Mouse (Mus musculus) gastrocnemius, adult 8-10 months (tissue): ENCODE results near the gene Cela3b. TPM values are rescaled to one million over a fixed set of nuclear protein-coding genes. Genes with fewer than 3 reads are reported as not detected.
A peak's percentile ranks its signal among the peaks of the same experiment; 100 is the strongest.

Experiments used
- DNase-seq, 2 experiments: peaks; one replicate each; pipeline ENCODE4 v3.0.0; 2022; ENCODE audit warnings: low spot score in 2 of 2
- total RNA-seq, 4 experiments: library from RNA; stranded (reverse); gene quantifications; 2 replicates each; pipeline ENCODE4 v1.2.4; 2022

The Cela3b gene
- total RNA-seq, 4 experiments from 2014 or later, result not detected

GRCm38 (mm10) chr4:137375314-137376278 lies 54.7 kb downstream of the Cela3b start:
- peak in 1 of 2 experiments; percentile 21 for DNase-seq

GRCm38 (mm10) chr4:137373711-137374110 lies 56.6 kb downstream of the Cela3b start:
- DNase-seq, result no peak

DNA sequence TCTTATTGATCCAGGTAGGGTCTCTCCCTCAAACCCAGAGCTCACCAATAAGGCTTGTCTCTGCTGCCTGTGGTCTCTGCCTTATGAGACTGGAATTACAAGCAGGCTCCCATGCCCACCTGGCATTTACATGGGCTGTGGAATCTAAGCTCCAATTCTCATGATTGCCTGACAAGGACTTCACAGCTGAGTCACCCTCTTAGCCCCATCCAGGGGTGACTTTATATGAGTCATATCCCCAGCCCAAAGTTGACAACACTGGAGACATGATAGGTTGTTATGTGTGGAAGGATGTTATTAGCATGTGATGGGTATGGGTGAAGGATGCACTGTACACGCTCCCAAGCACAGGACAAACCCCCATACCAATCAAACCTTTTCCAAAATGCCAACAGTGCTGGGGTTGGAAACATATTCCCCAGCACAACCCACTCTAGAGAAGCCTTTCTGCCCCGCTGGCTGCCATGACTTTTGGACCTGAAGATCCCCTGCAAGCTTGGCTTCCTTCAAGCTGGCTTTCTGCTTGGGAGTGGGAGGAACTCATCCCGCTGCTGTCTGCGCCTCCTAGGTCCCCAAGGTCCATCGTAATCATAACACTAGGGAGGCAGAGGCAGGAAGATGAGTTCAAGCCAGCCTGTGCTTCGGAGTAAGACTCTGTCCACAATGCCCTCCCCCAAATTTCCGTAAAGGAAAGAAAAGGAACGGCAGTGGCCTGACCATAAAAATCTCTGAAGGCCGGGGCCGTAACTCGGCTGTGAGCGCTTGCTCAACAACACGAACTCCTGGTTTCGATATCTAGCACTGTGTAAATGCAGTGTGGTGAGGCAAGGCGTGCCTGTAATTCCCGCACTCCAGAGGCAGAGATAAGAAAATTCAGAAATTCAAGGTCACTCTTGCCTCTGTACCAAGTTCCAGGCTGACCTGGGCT lies 58.5 kb downstream of the Cela3b start:
- DNase-seq, result no peak

Other genes starting within 250 kb of the Cela3b start
- gene Wnt4, start 153.1 kb downstream of the Cela3b start, total RNA-seq, result 10 to 100 TPM; 12.3 to 17.7 (median 14.3) TPM
- gene Cdc42, start 72.8 kb downstream of the Cela3b start, total RNA-seq, result 100 to 1,000 TPM; 173 to 188 (median 177) TPM
- not detected for gene Cela3a, start 20.7 kb downstream of the Cela3b start, total RNA-seq
- gene 1700013G24Rik, start 22.7 kb upstream of the Cela3b start, total RNA-seq, result not detected
- 10 to 100 TPM; 42.0 to 54.1 (median 50.0) TPM for gene Hspg2, start 38.2 kb upstream of the Cela3b start, total RNA-seq
- not detected for gene Ldlrad2, start 144.0 kb upstream of the Cela3b start, total RNA-seq
- 10 to 100 TPM; 23.5 to 28.6 (median 24.9) TPM for gene Usp48, start 163.2 kb upstream of the Cela3b start, total RNA-seq
- gene Rap1gap, start 234.2 kb upstream of the Cela3b start, total RNA-seq, result 10 to 100 TPM in 1 of 4 experiments, 1 to 10 TPM in 3; 6.1 to 10.2 (median 6.6) TPM